Mouse (Mus musculus) spleen, adult 2 months (tissue): ENCODE data around the gene Bpifc. TPM values are rescaled to one million over a fixed set of nuclear protein-coding genes. Genes with fewer than 3 reads are reported as not detected.

Source experiments
- DNase-seq, 2 experiments: peaks; one replicate each; pipeline versions ENCODE4 v3.0.0 to v3.0.0-alpha.2; 2012 to 2021; ENCODE audit warnings: low spot score in 2 of 2, low read depth in 1 of 2
- H3K27ac ChIP-seq: fragments of 200-500 bp; 2 replicates; pipeline ENCODE4 v1.5.1; 2012; ENCODE audit warnings: low read length, inconsistent platforms; ENCODE audit not compliant: insufficient read depth
- H3K27me3 ChIP-seq: fragments of 200-500 bp; 2 replicates; pipeline ENCODE4 v1.6.1; 2012; ENCODE audit warnings: mild to moderate bottlenecking, moderate library complexity, low read length, inconsistent platforms; ENCODE audit not compliant: control insufficient read depth, insufficient read depth
- H3K36me3 ChIP-seq: fragments of 200-500 bp; 2 replicates; pipeline ENCODE4 v1.6.1; 2012; ENCODE audit warnings: mild to moderate bottlenecking, low read length, inconsistent platforms; ENCODE audit not compliant: control insufficient read depth, insufficient read depth
- H3K4me1 ChIP-seq: fragments of 200-500 bp; 2 replicates; pipeline ENCODE4 v1.6.1; 2011; ENCODE audit warnings: inconsistent platforms; ENCODE audit not compliant: control insufficient read depth, insufficient read depth, insufficient read length
- H3K4me3 ChIP-seq: fragments of 200-500 bp; 2 replicates; pipeline ENCODE4 v1.5.1; 2011; ENCODE audit warnings: mild to moderate bottlenecking, inconsistent platforms; ENCODE audit not compliant: insufficient read depth, insufficient read length; ENCODE audit errors: extremely low read depth
- CTCF ChIP-seq: fragments of 200-500 bp; IDR thresholded peaks from 2 replicates; pipeline ENCODE4 v1.5.1; 2011; ENCODE audit warnings: mild to moderate bottlenecking, inconsistent platforms; ENCODE audit not compliant: insufficient read depth, insufficient read length, insufficient replicate concordance; ENCODE audit errors: extremely low read depth
- POLR2A ChIP-seq: fragments of 200-500 bp; IDR thresholded peaks from 2 replicates; pipeline ENCODE4 v1.6.1; 2011; ENCODE audit warnings: low read depth, low read length, inconsistent platforms
- WGBS: fragments of 180-500 bp; shearing (Covaris S2); methylation state at CpG from one replicate; pipeline ENCODE4 v1.1.7; 2018; 5-methylcytosine and 5-hydroxymethylcytosine counted together
- polyA plus RNA-seq: library from polyadenylated mRNA; depleted of rRNA; stranded (reverse); fragments of >200 nt; gene quantifications from 2 replicates; pipeline ENCODE4 v1.2.3, GENCODE M21; 2012

Gene Bpifc
- polyA plus RNA-seq, 1 experiment: not detected

GRCm38 (mm10) chr10:86017781-86018180 is 6.1 kb upstream of the Bpifc start:
- no peak overlapping the region for H3K4me3 ChIP-seq
- DNase-seq: no peak
- no peaks in the 10 kb centered on the region for H3K27me3 ChIP-seq
- no peaks in the 10 kb centered on the region for H3K4me1 ChIP-seq
- TF ChIP-seq CTCF: no peak
- no peak for TF ChIP-seq POLR2A
- H3K27ac ChIP-seq: no peak overlapping the region
- no peaks in the 10 kb centered on the region for H3K36me3 ChIP-seq
- 94% methylated on average over 7 of the region's 7 CpGs for WGBS

GRCm38 (mm10) chr10:86011172-86011571 is 523 bp downstream of the Bpifc start:
- DNase-seq: no peak
- H3K4me3 ChIP-seq: no peak overlapping the region
- no peaks in the 10 kb centered on the region for H3K27me3 ChIP-seq
- H3K4me1 ChIP-seq: no peaks in the 10 kb centered on the region
- 11% methylated on average over 2 of the region's 2 CpGs for WGBS
- no peak overlapping the region for H3K27ac ChIP-seq
- H3K36me3 ChIP-seq: no peaks in the 10 kb centered on the region
- TF ChIP-seq POLR2A (no peak), CTCF (no peak)

GRCm38 (mm10) chr10:86010636-86011035 is 1.1 kb downstream of the Bpifc start:
- Histone ChIP-seq H3K27me3 (no peaks in the 10 kb centered on the region), H3K4me3 (no peak overlapping the region), H3K36me3 (no peaks in the 10 kb centered on the region), H3K27ac (no peak overlapping the region), H3K4me1 (no peaks in the 10 kb centered on the region)
- TF ChIP-seq CTCF (no peak), POLR2A (no peak)
- 30% methylated on average over 6 of the region's 6 CpGs for WGBS
- DNase-seq: no peak

- DNase-seq: no peak
- no peaks in the 10 kb centered on the region for H3K27me3 ChIP-seq
- no peaks in the 10 kb centered on the region for H3K4me1 ChIP-seq
- no peak overlapping the region for H3K27ac ChIP-seq
- TF ChIP-seq POLR2A: no peak
- TF ChIP-seq CTCF: no peak
- no peaks in the 10 kb centered on the region for H3K36me3 ChIP-seq
- H3K4me3 ChIP-seq: no peak overlapping the region
- 89% methylated on average over 2 of the region's 2 CpGs for WGBS
These were observed 2.0 kb downstream of the Bpifc start for GRCm38 (mm10) chr10:86009688-86010087.

GRCm38 (mm10) chr10:86006455-86006854 is 5.2 kb downstream of the Bpifc start:
- no peaks in the 10 kb centered on the region for H3K27me3 ChIP-seq
- no peaks in the 10 kb centered on the region for H3K4me1 ChIP-seq
- H3K36me3 ChIP-seq: no peaks in the 10 kb centered on the region
- DNase-seq: no peak
- no peak overlapping the region for H3K27ac ChIP-seq
- TF ChIP-seq CTCF (no peak), POLR2A (no peak)
- WGBS: 88% methylated on average over 5 of the region's 5 CpGs
- H3K4me3 ChIP-seq: no peak overlapping the region

GRCm38 (mm10) chr10:86000447-86000846 is 11.2 kb downstream of the Bpifc start:
- 89% methylated on average over 4 of the region's 4 CpGs for WGBS
- Histone ChIP-seq H3K4me3 (no peak overlapping the region), H3K4me1 (no peaks in the 10 kb centered on the region), H3K27me3 (no peaks in the 10 kb centered on the region), H3K36me3 (no peaks in the 10 kb centered on the region), H3K27ac (no peak overlapping the region)
- DNase-seq: no peak
- TF ChIP-seq POLR2A (no peak), CTCF (no peak)

GRCm38 (mm10) chr10:85994543-85995104 is 17.1 kb downstream of the Bpifc start:
- Histone ChIP-seq H3K36me3 (no peaks in the 10 kb centered on the region), H3K4me1 (no peaks in the 10 kb centered on the region), H3K27me3 (no peaks in the 10 kb centered on the region), H3K27ac (no peak overlapping the region), H3K4me3 (no peak overlapping the region)
- no peak for DNase-seq
- no peak for TF ChIP-seq CTCF
- 86% methylated on average over 5 of the region's 5 CpGs for WGBS
